8 mouse cellular contexts compared by ENCODE assay signal in the genomic region with DNA sequence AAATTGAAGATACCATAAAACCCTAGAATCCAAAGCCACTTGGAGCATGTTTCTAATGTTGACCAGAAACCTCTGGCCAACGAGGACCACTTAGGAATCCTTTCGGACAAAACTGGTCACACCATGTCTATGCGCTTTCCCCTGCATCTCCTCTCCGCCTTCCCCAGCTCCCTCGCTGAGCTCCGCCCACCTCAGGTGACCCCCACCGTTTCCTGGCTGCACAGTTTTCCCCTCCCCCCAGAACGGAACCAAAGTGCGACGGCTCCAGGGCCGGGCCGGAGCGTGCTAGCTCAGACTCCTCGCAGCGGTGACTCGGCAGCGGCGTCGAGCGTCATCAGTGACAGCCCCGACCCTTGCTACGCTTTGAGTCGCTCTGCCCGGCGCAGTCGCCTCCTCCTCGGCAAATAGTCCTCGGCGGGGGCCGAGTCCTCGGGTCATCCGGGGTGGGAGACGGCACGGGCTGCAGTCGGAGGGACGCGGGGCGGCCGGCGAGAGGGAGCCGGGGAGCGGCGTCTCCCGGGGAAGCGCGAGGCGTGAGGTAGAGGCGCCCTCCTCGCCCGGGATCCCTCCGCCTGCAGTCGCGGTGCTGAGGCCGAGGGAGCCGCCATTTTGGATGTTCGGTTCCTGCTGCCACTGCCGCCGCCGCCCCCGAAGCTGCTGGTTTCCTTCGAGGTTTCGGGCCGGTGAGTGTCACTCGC. TPM values are rescaled to one million over a fixed set of nuclear protein-coding genes. Genes with fewer than 3 reads are reported as not detected.
DNase-seq lines count a peak whose midpoint lies in the region; ATAC-seq lines count a peak whose summit lies in the region.

A gene (plus strand): TSS at position 275 of the 698 bp plus-strand sequence.

- peak within 1 kb of the TSS; percentile 95 for H3K9ac ChIP-seq in heart, embryonic 13.5 days
- peak within 1 kb of the TSS; percentile 96 for H3K9ac ChIP-seq in liver, embryonic 12.5 days
- peak within 1 kb of the TSS; percentile 86 for H3K9ac ChIP-seq in stomach, embryonic 15.5 days

- peak within 1 kb of the TSS; percentile 89 for H3K27ac ChIP-seq in brown adipose tissue, adult 24 weeks (replicated peaks; ENCODE audit: low read depth, low read length)
- H3K27ac ChIP-seq in heart, embryonic 13.5 days (replicated peaks), result peak within 1 kb of the TSS; percentile 97
- peak within 1 kb of the TSS; percentile 97 for H3K27ac ChIP-seq in liver, embryonic 12.5 days
- peak within 1 kb of the TSS; percentile 98 for H3K27ac ChIP-seq in stomach, embryonic 15.5 days

- H3K36me3 ChIP-seq in heart, embryonic 13.5 days, result no peaks in the 10 kb centered on the region
- H3K36me3 ChIP-seq in liver, embryonic 12.5 days, result no peaks in the 10 kb centered on the region
- H3K36me3 ChIP-seq in stomach, embryonic 15.5 days, result no peaks in the 10 kb centered on the region

- H3K9me3 ChIP-seq in heart, embryonic 13.5 days, result no peaks in the 10 kb centered on the region
- H3K9me3 ChIP-seq in liver, embryonic 12.5 days (replicated peaks), result no peaks in the 10 kb centered on the region
- H3K9me3 ChIP-seq in stomach, embryonic 15.5 days, result no peaks in the 10 kb centered on the region

- H3K27me3 ChIP-seq in heart, embryonic 13.5 days (replicated peaks), result peaks cover 32% of the 10 kb centered on the region
- H3K27me3 ChIP-seq in liver, embryonic 12.5 days (replicated peaks), result peaks cover 18% of the 10 kb centered on the region
- no peaks in the 10 kb centered on the region for H3K27me3 ChIP-seq in stomach, embryonic 15.5 days (replicated peaks)

- H3K4me3 ChIP-seq in brown adipose tissue, adult 24 weeks (ENCODE audit: insufficient read depth, low read depth, low read length), result peak within 1 kb of the TSS; percentile 91
- peak within 1 kb of the TSS; percentile 95 for H3K4me3 ChIP-seq in heart, embryonic 13.5 days
- peak within 1 kb of the TSS; percentile 98 for H3K4me3 ChIP-seq in liver, embryonic 12.5 days
- H3K4me3 ChIP-seq in stomach, embryonic 15.5 days (replicated peaks), result peak within 1 kb of the TSS; percentile 100

- DNase-seq in CD4-positive, CD25-positive, alpha-beta regulatory T cell, adult 2 months (ENCODE audit: low read depth, low spot score), result peak; percentile 99
- DNase-seq in fat pad, adult 2 months (ENCODE audit: extremely low read depth, low read depth, low spot score), result peak; percentile 64
- peak; percentile 98 for DNase-seq in kidney, postnatal 10 days
- peak; percentile 97 to 98 for DNase-seq in natural killer cell, adult 2 months (ENCODE audit: low spot score in 2 of 2)

- peak; percentile 94 for ATAC-seq in heart, embryonic 13.5 days (ENCODE audit: extremely low read depth, insufficient number of reproducible peaks, low FRiP score, low TSS enrichment)
- ATAC-seq in liver, embryonic 12.5 days, result peak; percentile 97
- ATAC-seq in stomach, embryonic 15.5 days (ENCODE audit: insufficient read depth, low FRiP score, low read depth), result peak; percentile 98

- H3K4me1 ChIP-seq in brown adipose tissue, adult 24 weeks (ENCODE audit: control insufficient read depth, insufficient read depth, insufficient read length, low read length), result no peaks in the 10 kb centered on the region
- peaks cover 29% of the 10 kb centered on the region for H3K4me1 ChIP-seq in heart, embryonic 13.5 days
- peaks cover 34% of the 10 kb centered on the region for H3K4me1 ChIP-seq in liver, embryonic 12.5 days
- peaks cover 5% of the 10 kb centered on the region; the same call in 1 of the 2 replicates for H3K4me1 ChIP-seq in stomach, embryonic 15.5 days

- H3K4me2 ChIP-seq in heart, embryonic 13.5 days, result peak within 1 kb of the TSS; percentile 89
- H3K4me2 ChIP-seq in liver, embryonic 12.5 days, result peak within 1 kb of the TSS; percentile 93
- H3K4me2 ChIP-seq in stomach, embryonic 15.5 days, result peak within 1 kb of the TSS; percentile 69

- under 1% methylated on average over 63 of the region's 64 CpGs for WGBS in heart, embryonic 13.5 days
- WGBS in liver, embryonic 12.5 days (ENCODE audit: insufficient replicate concordance), result under 1% methylated on average over 63 of the region's 64 CpGs
- WGBS in stomach, embryonic 15.5 days, result under 1% methylated on average over 64 of the region's 64 CpGs

RNA-seq across cellular contexts. Expression of the gene that starts here (rescaled TPM):
- polyA plus RNA-seq in brown adipose tissue, adult 24 weeks (2012; ENCODE audit: insufficient read depth, insufficient read length, missing spikeins), result 44.4 and 68.3 TPM in 2 replicates
- polyA plus RNA-seq in heart, embryonic 13.5 days (2015; fragmentation: Nextera tagmentation; extraction: Ambion mirVana), result 26.5 and 26.6 TPM in 2 replicates
- 25.8 and 25.9 TPM in 2 replicates for polyA plus RNA-seq in liver, embryonic 12.5 days (2016; fragmentation: Nextera tagmentation; extraction: Ambion mirVana)
- polyA plus RNA-seq in stomach, embryonic 15.5 days (2015; fragmentation: Nextera tagmentation; extraction: Ambion mirVana), result 36.3 and 41.8 TPM in 2 replicates

Comparison
In these comparisons a context has a peak if more than half of its experiments do, and no peak if none do; other contexts are left out.
1. Peak in every context shown above with its lines: DNase-seq, ATAC-seq, H3K4me3 ChIP-seq and H3K27ac ChIP-seq.